29 mouse cellular contexts compared by ENCODE assay signal in the genomic region with DNA sequence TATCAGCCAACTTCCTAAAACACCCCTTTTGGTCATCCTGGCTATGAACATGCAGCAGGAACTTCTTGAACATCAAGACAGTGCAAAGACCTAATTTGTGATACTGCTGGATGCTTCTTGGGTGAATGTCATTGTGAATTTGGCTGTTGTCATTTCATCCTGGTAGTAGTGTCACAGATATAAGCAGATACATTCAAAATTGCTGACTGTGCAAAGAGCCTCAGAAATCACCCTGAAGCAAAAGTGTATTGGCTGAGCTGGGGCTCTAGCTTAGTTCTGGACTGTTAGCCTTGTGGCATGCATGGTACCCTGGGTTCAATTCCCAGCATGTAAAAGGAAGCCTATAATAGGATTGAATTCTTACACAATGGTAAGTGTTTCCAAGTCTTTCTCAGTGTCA.
"Had no signal": no experiment of that assay in that cellular context is flagged by ENCODE, and none has a peak within 500 bp of the region (broad histone marks: within the 10 kb centered on the region; RNA-seq: fewer than 3 reads in every experiment).

No protein-coding gene starts in this region.

- H3K4me1 ChIP-seq: limb, embryonic 10.5 days; limb, embryonic 12.5 days; limb, embryonic 13.5 days; limb, embryonic 15.5 days; liver, embryonic 12.5 days; liver, embryonic 13.5 days; liver, embryonic 15.5 days; lung, embryonic 15.5 days; megakaryocyte, embryonic 14.5 days; midbrain, embryonic 12.5 days; midbrain, embryonic 13.5 days; midbrain, embryonic 15.5 days had no signal

- H3K4me2 ChIP-seq: limb, embryonic 12.5 days; limb, embryonic 13.5 days; limb, embryonic 15.5 days; liver, embryonic 11.5 days; liver, embryonic 12.5 days; liver, embryonic 13.5 days; liver, embryonic 15.5 days; lung, embryonic 14.5 days; lung, embryonic 15.5 days; midbrain, embryonic 11.5 days; midbrain, embryonic 12.5 days; midbrain, embryonic 13.5 days; midbrain, embryonic 15.5 days had no signal

- H3K9ac ChIP-seq: limb, embryonic 12.5 days; limb, embryonic 13.5 days; limb, embryonic 15.5 days; liver, embryonic 12.5 days; liver, embryonic 13.5 days; liver, embryonic 14.5 days; liver, embryonic 15.5 days; liver, postnatal 0 days; lung, embryonic 14.5 days; lung, embryonic 15.5 days; midbrain, embryonic 12.5 days; midbrain, embryonic 13.5 days; midbrain, embryonic 15.5 days had no signal

- H3K9me3 ChIP-seq: limb, embryonic 10.5 days; limb, embryonic 12.5 days; limb, embryonic 13.5 days; limb, embryonic 15.5 days; liver, embryonic 12.5 days; liver, embryonic 13.5 days; liver, embryonic 15.5 days; lung, embryonic 15.5 days; megakaryocyte, embryonic 14.5 days; midbrain, embryonic 10.5 days; midbrain, embryonic 12.5 days; midbrain, embryonic 13.5 days; midbrain, embryonic 15.5 days had no signal

- H3K27me3 ChIP-seq: limb, embryonic 12.5 days; limb, embryonic 13.5 days; limb, embryonic 15.5 days; liver, embryonic 12.5 days; liver, embryonic 13.5 days; liver, embryonic 15.5 days; lung, embryonic 15.5 days; megakaryocyte, embryonic 14.5 days; midbrain, embryonic 12.5 days; midbrain, embryonic 13.5 days; midbrain, embryonic 15.5 days had no signal

- H3K4me3 ChIP-seq: limb, embryonic 10.5 days; limb, embryonic 12.5 days; limb, embryonic 13.5 days; limb, embryonic 15.5 days; liver, embryonic 12.5 days; liver, embryonic 13.5 days; liver, embryonic 15.5 days; lung, embryonic 15.5 days; megakaryocyte, embryonic 14.5 days; midbrain, embryonic 10.5 days; midbrain, embryonic 12.5 days; midbrain, embryonic 13.5 days; midbrain, embryonic 15.5 days; myocyte had no signal

- H3K36me3 ChIP-seq: limb, embryonic 10.5 days; limb, embryonic 12.5 days; limb, embryonic 13.5 days; limb, embryonic 15.5 days; liver, embryonic 12.5 days; liver, embryonic 13.5 days; liver, embryonic 15.5 days; lung, embryonic 15.5 days; midbrain, embryonic 10.5 days; midbrain, embryonic 12.5 days; midbrain, embryonic 13.5 days; midbrain, embryonic 15.5 days had no signal

- DNase-seq: left cerebral cortex, postnatal 4 days; liver; liver, embryonic 13.5 days; liver, postnatal 0 days; lung, adult 18-20 months; lung, adult 2 months; lung, embryonic 14.5 days; lung, postnatal 10 days; lung, postnatal 14 days; lung, postnatal 36 days; lung, postnatal 4 days; midbrain, embryonic 14.5 days had no signal

- H3K27ac ChIP-seq: limb, embryonic 10.5 days; limb, embryonic 12.5 days; limb, embryonic 13.5 days; limb, embryonic 15.5 days; liver, embryonic 12.5 days; liver, embryonic 13.5 days; liver, embryonic 14.5 days; liver, embryonic 15.5 days; lung, embryonic 15.5 days; macrophage; midbrain, embryonic 10.5 days; midbrain, embryonic 12.5 days; midbrain, embryonic 13.5 days; midbrain, embryonic 15.5 days had no signal
